Comparison of ENCODE assay signal across 16 mouse cellular contexts in the genomic region with DNA sequence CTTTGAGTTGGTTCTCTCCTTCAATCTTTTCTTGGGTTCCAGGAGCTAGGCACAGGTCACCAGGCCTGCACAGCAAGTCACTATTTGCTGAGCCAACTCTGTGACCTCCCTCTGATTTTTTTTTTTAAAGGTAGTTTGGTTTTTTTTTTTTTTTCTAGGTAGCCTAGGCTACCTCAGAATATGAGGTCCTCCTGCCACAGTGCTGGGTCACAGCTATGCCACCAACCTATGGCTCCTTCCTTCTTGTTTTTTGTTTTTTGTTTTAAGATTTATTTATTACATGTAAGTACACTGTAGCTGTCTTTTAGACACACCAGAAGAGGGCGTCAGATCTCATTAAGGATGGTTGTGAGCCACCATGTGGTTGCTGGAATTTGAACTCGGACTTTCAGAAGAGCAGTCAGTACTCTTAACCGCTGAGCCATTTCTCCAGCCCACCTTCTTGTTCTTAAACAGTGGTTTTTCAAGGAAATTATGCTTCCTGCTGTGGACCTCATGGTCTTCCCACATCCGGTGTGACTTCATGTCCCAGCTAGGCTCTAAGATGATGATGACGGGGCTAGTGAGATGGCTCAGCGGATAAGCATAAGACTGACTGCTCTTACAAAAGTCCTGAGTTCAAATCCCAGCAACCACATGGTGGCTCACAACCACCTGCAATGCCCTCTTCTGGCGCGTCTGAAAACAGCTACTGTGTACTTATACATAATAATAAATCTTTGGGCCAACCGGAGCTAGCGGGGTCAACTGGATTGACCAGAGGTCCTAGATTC. TPM values are rescaled to one million over a fixed set of nuclear protein-coding genes. Genes with fewer than 3 reads are reported as not detected.
DNase-seq lines count a peak whose midpoint lies in the region; ATAC-seq and TF ChIP-seq lines count a peak whose summit lies in the region.
"Had no signal": no experiment of that assay in that cellular context is flagged by ENCODE, and none has a peak within 500 bp of the region (broad histone marks: within the 10 kb centered on the region; RNA-seq: fewer than 3 reads in every experiment).

No protein-coding gene starts in this region.

- no peak for TF ChIP-seq EP300 in CH12.LX (IDR thresholded peaks at IDR 0.05; ENCODE audit: low read length)

- dilution Hi-C loops in CH12.LX (cut with MboI; ENCODE audit: extremely low pct_ligation_motif_present, extremely low pct_unique_long_range_greater_than_20kb, low sequenced_read_pairs): no loop called here

- TF ChIP-seq RAD21 in CH12.LX (IDR thresholded peaks at IDR 0.05; ENCODE audit: low read depth, low read length): no peak

- no peaks in the 10 kb centered on the region for H3K9me3 ChIP-seq in CH12.LX (replicated peaks; ENCODE audit: low read length)
- H3K9me3 ChIP-seq in hindbrain, postnatal 0 days (ENCODE audit: low read length): no peaks in the 10 kb centered on the region
- H3K9me3 ChIP-seq in midbrain, embryonic 15.5 days: no peaks in the 10 kb centered on the region
- H3K9me3 ChIP-seq: heart, embryonic 12.5 days; hindbrain, embryonic 10.5 days; megakaryocyte, embryonic 14.5 days had no signal

- in situ Hi-C loops in CH12.LX (cut with MboI; ENCODE audit: low pct_ligation_motif_present, low pct_unique_long_range_greater_than_20kb, low sequenced_read_pairs): loop anchor here (10.0 kb wide), 1 partner anchor 55 kb away; the partner anchor contains the start of gene Ssbp4

- 94% methylated on average over 10 of the region's 10 CpGs for WGBS in hindbrain, postnatal 0 days
- 92% methylated on average over 10 of the region's 10 CpGs for WGBS in midbrain, embryonic 15.5 days

- no peak overlapping the region for H3K27ac ChIP-seq in CH12.LX (ENCODE audit: insufficient read depth, low read depth)
- no peak overlapping the region for H3K27ac ChIP-seq in hindbrain, postnatal 0 days
- no peak overlapping the region for H3K27ac ChIP-seq in midbrain, embryonic 15.5 days
- H3K27ac ChIP-seq: hindbrain, embryonic 10.5 days had no signal

- TF ChIP-seq POLR2A in CH12.LX (IDR thresholded peaks at IDR 0.05; ENCODE audit: low read depth, low read length): no peak

- TF ChIP-seq CTCF in CH12.LX (conservative IDR thresholded peaks at IDR 0.05 in 1 of 2, IDR thresholded peaks at IDR 0.05 in 1 of 2; ENCODE audit: low read depth in 2 of 2, low read length in 2 of 2): peak in 1 of 2 experiments; percentile 32; a peak in 2 of 4 replicates
- TF ChIP-seq CTCF in hindbrain, postnatal 0 days (IDR thresholded peaks at IDR 0.05; ENCODE audit: low read depth): no peak

- H3K4me3 ChIP-seq in CH12.LX (replicated peaks in 1 of 3; ENCODE audit: low read depth in 2 of 3, low read length in 2 of 3, poor library complexity in 1 of 3): no peak overlapping the region
- H3K4me3 ChIP-seq in hindbrain, postnatal 0 days (ENCODE audit: low read length): no peak overlapping the region
- no peak overlapping the region for H3K4me3 ChIP-seq in midbrain, embryonic 15.5 days
- H3K4me3 ChIP-seq: heart, embryonic 12.5 days; hindbrain, embryonic 10.5 days; megakaryocyte, embryonic 14.5 days had no signal

- peaks cover 3 to 58% of the 10 kb centered on the region in 2 experiments for H3K36me3 ChIP-seq in CH12.LX (replicated peaks in 1 of 2; ENCODE audit: control insufficient read depth in 1 of 2, insufficient read depth in 1 of 2, low read length in 1 of 2)
- H3K36me3 ChIP-seq in hindbrain, postnatal 0 days (ENCODE audit: insufficient read depth, low read length): no peaks in the 10 kb centered on the region
- no peaks in the 10 kb centered on the region for H3K36me3 ChIP-seq in midbrain, embryonic 15.5 days (replicated peaks)

- no peak overlapping the region for H3K9ac ChIP-seq in CH12.LX (ENCODE audit: insufficient read depth, low read depth)
- no peak overlapping the region for H3K9ac ChIP-seq in hindbrain, postnatal 0 days (replicated peaks; ENCODE audit: low read length)
- H3K9ac ChIP-seq in midbrain, embryonic 15.5 days: no peak overlapping the region
- H3K9ac ChIP-seq: heart, embryonic 12.5 days had no signal

- peak; percentile 60 for DNase-seq in lung, postnatal 36 days
- DNase-seq in lung, postnatal 4 days: no peak
- DNase-seq in CH12.LX (ENCODE audit: extremely low read depth): no peak
- peak; percentile 26 for DNase-seq in ZHBTc4 (ENCODE audit: low read depth, low spot score)
- no peak for DNase-seq in hindbrain, postnatal 0 days (ENCODE audit: low spot score)
- DNase-seq in adrenal gland, postnatal 36 days: no peak
- DNase-seq: cerebellum, adult 18-20 months; gastrocnemius, postnatal 14 days; kidney, adult 2 months had no signal

- no peak overlapping the region for H3K4me2 ChIP-seq in CH12.LX (ENCODE audit: insufficient read depth, low read depth, poor library complexity, severe bottlenecking)
- H3K4me2 ChIP-seq in hindbrain, postnatal 0 days (ENCODE audit: low read depth, low read length): no peak overlapping the region
- no peak overlapping the region for H3K4me2 ChIP-seq in midbrain, embryonic 15.5 days
- H3K4me2 ChIP-seq: heart, embryonic 12.5 days; liver, embryonic 11.5 days had no signal

- no peaks in the 10 kb centered on the region for H3K27me3 ChIP-seq in CH12.LX (replicated peaks)
- no peaks in the 10 kb centered on the region for H3K27me3 ChIP-seq in hindbrain, postnatal 0 days (ENCODE audit: insufficient read depth, low read length)
- no peaks in the 10 kb centered on the region for H3K27me3 ChIP-seq in midbrain, embryonic 15.5 days (replicated peaks)
- H3K27me3 ChIP-seq: heart, embryonic 12.5 days; megakaryocyte, embryonic 14.5 days had no signal

- H3K79me2 ChIP-seq in CH12.LX (replicated peaks; ENCODE audit: control insufficient read depth, extremely low read depth, insufficient read depth, poor library complexity, severe bottlenecking): peaks cover 23% of the 10 kb centered on the region

- ATAC-seq in megakaryocyte, adult 5-6 weeks (ENCODE audit: poor library complexity, severe bottlenecking): peak; percentile 65
- ATAC-seq in hindbrain, postnatal 0 days: no peak
- no peak for ATAC-seq in midbrain, embryonic 15.5 days (replicated peaks)
- ATAC-seq: forebrain, embryonic 16.5 days had no signal

- H3K4me1 ChIP-seq in CH12.LX (ENCODE audit: control insufficient read depth in 1 of 2, insufficient read depth in 2 of 2): peaks cover 4 to 31% of the 10 kb centered on the region in 2 experiments; a peak in 3 of 4 replicates
- H3K4me1 ChIP-seq in hindbrain, postnatal 0 days (ENCODE audit: insufficient read depth, low read length): peaks cover 16% of the 10 kb centered on the region
- peaks cover 14% of the 10 kb centered on the region for H3K4me1 ChIP-seq in midbrain, embryonic 15.5 days

TF ChIP-seq in CH12.LX, 34 proteins besides CTCF, POLR2A, EP300 and RAD21 (continues in another document):
- 0 out of 2 replicates have a peak, but pooled peaks have one; percentile 35 for TF ChIP-seq MYC (IDR thresholded peaks at IDR 0.05; ENCODE audit: low read depth, low read length)

RNA-seq across cellular contexts. Expression of gene Ell, which starts 10.3 kb away (rescaled TPM):
- 9.8 TPM in 2 replicates for total RNA-seq in CH12.LX (2012; rRNA removed)
- total RNA-seq in CH12.LX (2014; rRNA removed): 6.4 and 6.5 TPM in 2 replicates
- 14.0 and 17.9 TPM in 2 replicates for polyA plus RNA-seq in CH12.LX (2012; ENCODE audit: insufficient read length, low read depth)
- total RNA-seq in megakaryocyte, adult 5-6 weeks (2015): 9.3 and 12.5 TPM in 2 replicates
- total RNA-seq in megakaryocyte, adult 5-6 weeks (2017): 11.1 and 11.9 TPM in 2 replicates
- 15.6 and 16.7 TPM in 2 replicates for total RNA-seq in hindbrain, postnatal 0 days (2014; rRNA removed)
- polyA plus RNA-seq in hindbrain, postnatal 0 days (2015; fragmentation: Nextera tagmentation; extraction: Ambion mirVana): 10.0 and 10.8 TPM in 2 replicates
- 18.6 and 19.9 TPM in 2 replicates for polyA plus RNA-seq in midbrain, embryonic 15.5 days (2015; fragmentation: Nextera tagmentation; extraction: Ambion mirVana)
- total RNA-seq in adrenal gland, postnatal 36 days (2021): 10 to 100 TPM; 22.3 to 25.3 TPM

RNA-seq across cellular contexts. Expression of gene Kxd1, which starts 21.8 kb away (rescaled TPM):
- total RNA-seq in CH12.LX (2012; rRNA removed) (45.7 and 63.4 TPM in 2 replicates), CH12.LX (2014; rRNA removed) (67.9 and 68.0 TPM in 2 replicates)
- polyA plus RNA-seq in CH12.LX (2012; ENCODE audit: insufficient read length, low read depth): 56.6 and 56.7 TPM in 2 replicates
- 88.7 and 114 TPM in 2 replicates for total RNA-seq in megakaryocyte, adult 5-6 weeks (2015)
- 71.4 and 80.6 TPM in 2 replicates for total RNA-seq in megakaryocyte, adult 5-6 weeks (2017)
- 48.7 and 56.8 TPM in 2 replicates for total RNA-seq in hindbrain, postnatal 0 days (2014; rRNA removed)
- 53.8 and 56.6 TPM in 2 replicates for polyA plus RNA-seq in hindbrain, postnatal 0 days (2015; fragmentation: Nextera tagmentation; extraction: Ambion mirVana)
- polyA plus RNA-seq in midbrain, embryonic 15.5 days (2015; fragmentation: Nextera tagmentation; extraction: Ambion mirVana): 46.4 and 51.7 TPM in 2 replicates
- total RNA-seq in adrenal gland, postnatal 36 days (2021): 10 to 100 TPM; 63.2 to 89.1 TPM

RNA-seq across cellular contexts. Expression of gene Fkbp8, which starts 22.1 kb away (rescaled TPM):
- 246 and 266 TPM in 2 replicates for total RNA-seq in CH12.LX (2012; rRNA removed)
- total RNA-seq in CH12.LX (2014; rRNA removed): 172 and 178 TPM in 2 replicates
- 176 and 178 TPM in 2 replicates for polyA plus RNA-seq in CH12.LX (2012; ENCODE audit: insufficient read length, low read depth)
- total RNA-seq in megakaryocyte, adult 5-6 weeks (2015): 75.1 and 75.3 TPM in 2 replicates
- total RNA-seq in megakaryocyte, adult 5-6 weeks (2017): 146 and 166 TPM in 2 replicates
- total RNA-seq in hindbrain, postnatal 0 days (2014; rRNA removed): 532 and 593 TPM in 2 replicates
- 343 and 360 TPM in 2 replicates for polyA plus RNA-seq in hindbrain, postnatal 0 days (2015; fragmentation: Nextera tagmentation; extraction: Ambion mirVana)
- polyA plus RNA-seq in midbrain, embryonic 15.5 days (2015; fragmentation: Nextera tagmentation; extraction: Ambion mirVana): 450 and 462 TPM in 2 replicates
- 100 to 1,000 TPM; 265 to 329 TPM for total RNA-seq in adrenal gland, postnatal 36 days (2021)

RNA-seq across cellular contexts. Expression of gene Uba52, which starts 39.0 kb away (rescaled TPM):
- 3,341 and 3,407 TPM in 2 replicates for total RNA-seq in CH12.LX (2012; rRNA removed)
- total RNA-seq in CH12.LX (2014; rRNA removed): 1,091 and 1,181 TPM in 2 replicates
- 1,199 and 1,372 TPM in 2 replicates for polyA plus RNA-seq in CH12.LX (2012; ENCODE audit: insufficient read length, low read depth)
- total RNA-seq in megakaryocyte, adult 5-6 weeks (2015): 2,237 and 2,370 TPM in 2 replicates
- 4,162 and 4,635 TPM in 2 replicates for total RNA-seq in megakaryocyte, adult 5-6 weeks (2017)
- total RNA-seq in hindbrain, postnatal 0 days (2014; rRNA removed): 510 and 535 TPM in 2 replicates
- 717 and 784 TPM in 2 replicates for polyA plus RNA-seq in hindbrain, postnatal 0 days (2015; fragmentation: Nextera tagmentation; extraction: Ambion mirVana)
- polyA plus RNA-seq in midbrain, embryonic 15.5 days (2015; fragmentation: Nextera tagmentation; extraction: Ambion mirVana): 587 and 620 TPM in 2 replicates
- total RNA-seq in adrenal gland, postnatal 36 days (2021): 1,000 to 10,000 TPM; 1,515 to 1,560 TPM

RNA-seq across cellular contexts. Expression of gene Rex1bd, which starts 43.0 kb away (rescaled TPM):
- total RNA-seq in CH12.LX (2012; rRNA removed): 87.3 and 90.0 TPM in 2 replicates
- 43.3 and 47.8 TPM in 2 replicates for total RNA-seq in CH12.LX (2014; rRNA removed)
- polyA plus RNA-seq in CH12.LX (2012; ENCODE audit: insufficient read length, low read depth): 38.4 and 59.9 TPM in 2 replicates
- 40.4 and 47.5 TPM in 2 replicates for total RNA-seq in megakaryocyte, adult 5-6 weeks (2015)
- 37.3 and 43.7 TPM in 2 replicates for total RNA-seq in megakaryocyte, adult 5-6 weeks (2017)
- 140 TPM in 2 replicates for total RNA-seq in hindbrain, postnatal 0 days (2014; rRNA removed)
- polyA plus RNA-seq in hindbrain, postnatal 0 days (2015; fragmentation: Nextera tagmentation; extraction: Ambion mirVana): 188 and 190 TPM in 2 replicates
- 164 and 169 TPM in 2 replicates for polyA plus RNA-seq in midbrain, embryonic 15.5 days (2015; fragmentation: Nextera tagmentation; extraction: Ambion mirVana)
- 100 to 1,000 TPM; 144 to 154 TPM for total RNA-seq in adrenal gland, postnatal 36 days (2021)

Comparison
In these comparisons a context has a peak if more than half of its experiments do, and no peak if none do; other contexts are left out.
1. DNase-seq: peak in lung, postnatal 36 days (single experiment) and ZHBTc4 (single experiment); none in lung, postnatal 4 days (0 of 2), CH12.LX (single experiment), hindbrain, postnatal 0 days (single experiment) and adrenal gland, postnatal 36 days (0 of 2).